Mouse (Mus musculus) left cerebral cortex, adult 6 months (tissue): ENCODE data around the gene Syce3. TPM values are rescaled to one million over a fixed set of nuclear protein-coding genes. Genes with fewer than 3 reads are reported as not detected.

Experiments
- long read RNA-seq, 2 experiments: library from polyadenylated mRNA; unstranded; transcript quantifications; one replicate each; pipeline ENCODE4 v2.0.0; 2019 to 2020
- polyA plus RNA-seq: library from polyadenylated mRNA; unstranded; fragments of <200 nt; fragmentation: Nextera tagmentation; gene quantifications from 2 replicates; pipeline ENCODE4 v1.2.3, GENCODE M21; 2021

Syce3 gene
- polyA plus RNA-seq, result 0.33 and 0.74 TPM in 2 replicates
- long read RNA-seq, experiment 1, result 0 reads
- long read RNA-seq, experiment 2, result 0 reads

GRCm38 (mm10) chr15:89410118-89410517 is at the start of gene Syce3:
TSS of gene Syce3 (minus strand) at chr15:89410503.

GRCm38 (mm10) chr15:89453865-89454478 is 43.7 kb upstream of the Syce3 start, which contains the start of gene Mapk8ip2:
TSS of gene Mapk8ip2 (plus strand) at chr15:89453913.

GRCm38 (mm10) chr15:89429352-89430221 is 19.3 kb upstream of the Syce3 start, which contains the start of the genes C730034F03Rik, Gm44502 and Chkb:
TSS of gene C730034F03Rik (plus strand) at chr15:89429589.
TSS of gene Gm44502 (minus strand) at chr15:89429696.
TSS of gene Chkb (minus strand) at chr15:89429908.

GRCm38 (mm10) chr15:89425711-89426121 is 15.4 kb upstream of the Syce3 start, which contains the start of gene Cpt1b:
TSS of gene Cpt1b (minus strand) at chr15:89425863.

GRCm38 (mm10) chr15:89384617-89385016 is 25.7 kb downstream of the Syce3 start, which contains the start of gene Klhdc7b:
TSS of gene Klhdc7b (plus strand) at chr15:89384917.

GRCm38 (mm10) chr15:89378831-89379401 is 31.4 kb downstream of the Syce3 start, which contains the start of gene Odf3b:
TSS of gene Odf3b (minus strand) at chr15:89379282.

GRCm38 (mm10) chr15:89376957-89377356 is 33.3 kb downstream of the Syce3 start, which contains the start of gene Tymp:
TSS of gene Tymp (minus strand) at chr15:89377039.

GRCm38 (mm10) chr15:89373762-89374248 is 36.5 kb downstream of the Syce3 start, which contains the start of gene Sco2:
TSS of gene Sco2 (minus strand) at chr15:89373846.

GRCm38 (mm10) chr15:89355241-89356187 is 54.8 kb downstream of the Syce3 start, which contains the start of the genes Lmf2 and Ncaph2:
TSS of gene Lmf2 (minus strand) at chr15:89355659.
TSS of gene Ncaph2 (plus strand) at chr15:89355719.

Other genes with a start within 250 kb of the Syce3 start
- gene Plxnb2, start 229.7 kb downstream of the Syce3 start, polyA plus RNA-seq, result 10.8 and 11.9 TPM in 2 replicates
- 16.7 and 17.7 TPM in 2 replicates for gene Dennd6b, start 214.0 kb downstream of the Syce3 start, polyA plus RNA-seq
- 83.4 and 86.7 TPM in 2 replicates for gene Ppp6r2, start 198.9 kb downstream of the Syce3 start, polyA plus RNA-seq
- 46.3 and 74.4 TPM in 2 replicates for gene Sbf1, start 95.2 kb downstream of the Syce3 start, polyA plus RNA-seq
- gene Adm2, start 87.8 kb downstream of the Syce3 start, polyA plus RNA-seq, result 0.19 TPM in 1 of 2 replicates, not detected in the other
- gene Miox, start 76.1 kb downstream of the Syce3 start, polyA plus RNA-seq, result not detected in 2 replicates
- 6.5 and 9.7 TPM in 2 replicates for gene Lmf2, start 54.8 kb downstream of the Syce3 start, polyA plus RNA-seq
- 57.5 and 85.9 TPM in 2 replicates for gene Ncaph2, start 54.8 kb downstream of the Syce3 start, polyA plus RNA-seq
- 43.8 and 46.1 TPM in 2 replicates for gene Sco2, start 36.7 kb downstream of the Syce3 start, polyA plus RNA-seq
- gene Tymp, start 33.5 kb downstream of the Syce3 start, polyA plus RNA-seq, result 4.8 and 6.2 TPM in 2 replicates
- gene Odf3b, start 31.2 kb downstream of the Syce3 start, polyA plus RNA-seq, result 2.2 and 2.9 TPM in 2 replicates
- 0.22 and 0.72 TPM in 2 replicates for gene Klhdc7b, start 25.6 kb downstream of the Syce3 start, polyA plus RNA-seq
- gene Cpt1b, start 15.4 kb upstream of the Syce3 start, polyA plus RNA-seq, result 0.24 and 0.31 TPM in 2 replicates
- gene C730034F03Rik, start 19.1 kb upstream of the Syce3 start, polyA plus RNA-seq, result 2.4 TPM in 2 replicates
- gene Gm44502, start 19.2 kb upstream of the Syce3 start, polyA plus RNA-seq, result not detected in 2 replicates
- 30.1 and 30.6 TPM in 2 replicates for gene Chkb, start 19.4 kb upstream of the Syce3 start, polyA plus RNA-seq
- gene Mapk8ip2, start 43.4 kb upstream of the Syce3 start, polyA plus RNA-seq, result 43.4 and 57.8 TPM in 2 replicates
- 18.9 and 23.9 TPM in 2 replicates for gene Arsa, start 66.9 kb upstream of the Syce3 start, polyA plus RNA-seq
- gene Shank3, start 89.1 kb upstream of the Syce3 start, polyA plus RNA-seq, result 3.5 and 12.0 TPM in 2 replicates
- gene Acr, start 157.8 kb upstream of the Syce3 start, polyA plus RNA-seq, result 0.14 TPM in 1 of 2 replicates, not detected in the other
- 21.0 and 23.7 TPM in 2 replicates for gene Rabl2, start 181.4 kb upstream of the Syce3 start, polyA plus RNA-seq